Mouse (Mus musculus): Measurements from ENCODE around the gene Thoc7.

GRCm38 (mm10) chr14:13934052-13934371, 27.6 kb downstream of the Thoc7 start:
- TF ChIP-seq CTCF (IDR thresholded peaks at IDR 0.05; ENCODE audit: low read depth, low read length) (no peak), GATA1 (IDR thresholded peaks at IDR 0.05; ENCODE audit: borderline replicate concordance, low read length) (no peak), TAL1 (conservative IDR thresholded peaks at IDR 0.05; ENCODE audit: low read depth, low read length) (no peak), POLR2AphosphoS5 (IDR thresholded peaks at IDR 0.05; ENCODE audit: insufficient replicate concordance, low read depth, low read length) (no peak)

All from G1E (cell line).